Mouse (Mus musculus) ES-E14 (cell line): ENCODE results near the gene Mrpl18. TPM values are rescaled to one million over a fixed set of nuclear protein-coding genes. Genes with fewer than 3 reads are reported as not detected.

ENCODE experiments used
- DNase-seq: peaks from one replicate; pipeline ENCODE4 v3.0.0-alpha.2; 2013; ENCODE audit warnings: low read depth, low spot score
- H3K27ac ChIP-seq: 2 replicates; pipeline ENCODE4 v1.5.1; 2012; ENCODE audit warnings: low read depth, mild to moderate bottlenecking, low read length, moderate library complexity, mixed read lengths; ENCODE audit not compliant: poor library complexity, insufficient read depth, severe bottlenecking
- H3K36me3 ChIP-seq: 2 replicates; pipeline ENCODE4 v1.6.1; 2012; ENCODE audit warnings: mild to moderate bottlenecking, low read length, moderate library complexity, mixed read lengths; ENCODE audit not compliant: control insufficient read depth, poor library complexity, insufficient read depth, severe bottlenecking
- H3K4me1 ChIP-seq, 2 experiments: fragments of 150-350 bp in 1 of 2; sonication (generic) in 1 of 2; 2 replicates each; pipeline ENCODE4 v1.6.1; 2012; ENCODE audit warnings: low read length in 2 of 2, mild to moderate bottlenecking in 1 of 2, mixed read lengths in 1 of 2; ENCODE audit not compliant: control insufficient read depth in 2 of 2, insufficient read depth in 2 of 2, poor library complexity in 1 of 2
- H3K4me3 ChIP-seq, 2 experiments: fragments of 150-350 bp in 1 of 2; sonication (generic) in 1 of 2; 2 replicates each; pipeline ENCODE4 v1.5.1; 2012; ENCODE audit warnings: low read length in 2 of 2, low read depth in 1 of 2, mild to moderate bottlenecking in 1 of 2, mixed read lengths in 1 of 2; ENCODE audit not compliant: insufficient read depth in 1 of 2, poor library complexity in 1 of 2, severe bottlenecking in 1 of 2
- H3K9ac ChIP-seq: 2 replicates; pipeline ENCODE4 v1.6.1; 2012; ENCODE audit warnings: low read depth, mild to moderate bottlenecking, low read length, mixed read lengths; ENCODE audit not compliant: poor library complexity, insufficient read depth, severe bottlenecking
- H3K9me3 ChIP-seq: fragments of 150-350 bp; sonication (generic); 2 replicates; pipeline ENCODE4 v1.6.1; 2012; ENCODE audit warnings: low read depth, mild to moderate bottlenecking, low read length; ENCODE audit not compliant: control insufficient read depth, insufficient read depth
- CHD2 ChIP-seq: IDR thresholded peaks from 2 replicates; pipeline ENCODE4 v1.6.1; 2014; ENCODE audit warnings: mild to moderate bottlenecking, low read depth, low read length, inconsistent platforms
- HCFC1 ChIP-seq: IDR thresholded peaks from 2 replicates; pipeline ENCODE4 v1.6.1; 2012; ENCODE audit warnings: low read length, inconsistent platforms, borderline replicate concordance; ENCODE audit not compliant: insufficient read depth
- MAFK ChIP-seq: IDR thresholded peaks from 2 replicates; pipeline ENCODE4 v1.6.1; 2014; ENCODE audit warnings: mild to moderate bottlenecking, low read depth, low read length, inconsistent platforms; ENCODE audit not compliant: insufficient read depth
- ZC3H11A ChIP-seq: IDR thresholded peaks from 2 replicates; pipeline ENCODE4 v1.6.1; 2012; ENCODE audit warnings: low read depth, mild to moderate bottlenecking, inconsistent platforms, low read length, borderline replicate concordance
- ZNF384 ChIP-seq: IDR thresholded peaks from 2 replicates; pipeline ENCODE4 v1.6.1; 2012; ENCODE audit warnings: low read depth, low read length, inconsistent platforms
- in situ Hi-C, 2 experiments: fragments of 600-800 bp; cut with MboI; formaldehyde crosslinking; loops; one replicate each; pipeline ENCODE4 v1.15.1; 2025; ENCODE audit warnings: low sequenced_read_pairs in 2 of 2, inconsistent platforms in 1 of 2; ENCODE audit not compliant: unreplicated experiment in 2 of 2
- total RNA-seq: library from RNA; depleted of rRNA; stranded (reverse); fragments of 300-350 nt; gene quantifications from 2 replicates; pipeline ENCODE4 v1.2.3, GENCODE M21; 2012

The Mrpl18 gene
- total RNA-seq, 1 experiment, result 147 TPM

DNA sequence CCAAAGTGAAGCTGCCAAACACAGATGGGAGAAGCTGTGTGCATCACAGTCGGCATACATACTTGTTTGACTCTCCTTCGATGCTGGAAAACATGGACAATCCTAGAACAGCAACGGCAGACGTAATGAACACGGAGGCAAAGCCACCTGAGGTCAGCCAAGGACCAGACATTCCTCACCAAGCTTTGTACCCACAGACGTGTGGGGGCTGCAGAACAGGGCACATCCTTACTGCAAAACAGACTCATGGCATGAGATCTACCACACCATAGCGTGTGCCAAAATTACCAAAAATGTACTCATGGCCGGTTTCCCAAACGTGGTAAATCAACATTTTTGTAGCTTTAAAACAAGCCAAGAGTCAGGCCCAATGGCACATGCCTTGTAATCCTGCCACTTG is 9.7 kb downstream of the Mrpl18 start:
- Histone ChIP-seq H3K9ac (no peak overlapping the region), H3K4me1 (no peaks in the 10 kb centered on the region), H3K4me3 (no peak overlapping the region), H3K36me3 (peaks cover 35% of the 10 kb centered on the region), H3K27ac (no peak overlapping the region), H3K9me3 (no peaks in the 10 kb centered on the region)
- no peak for TF ChIP-seq CHD2
- no peak for TF ChIP-seq MAFK
- no peak for TF ChIP-seq ZC3H11A
- no peak for TF ChIP-seq ZNF384
- no peak for TF ChIP-seq HCFC1
- DNase-seq, result no peak
- in situ Hi-C loops, result no loop called here

DNA sequence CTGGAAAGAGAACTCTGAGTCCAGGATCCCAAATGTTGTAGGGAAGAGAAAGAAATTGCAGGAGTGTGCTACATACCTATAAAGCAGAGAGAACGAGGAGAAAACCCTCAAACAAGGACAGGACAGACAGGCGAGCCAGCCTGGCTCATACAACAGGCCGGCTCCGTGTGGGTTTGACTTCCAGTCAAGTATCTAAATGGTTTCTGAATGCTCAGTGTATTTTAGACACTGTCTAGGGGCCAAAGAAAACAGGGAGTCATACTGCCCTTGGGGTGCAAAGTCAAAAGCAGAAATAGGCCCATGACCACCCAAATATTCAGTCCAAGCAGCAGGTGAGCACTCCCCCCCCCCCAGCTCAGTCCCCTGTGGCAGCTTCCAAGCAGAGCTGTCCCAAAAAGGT is 10.3 kb downstream of the Mrpl18 start:
- TF ChIP-seq ZNF384, result no peak
- TF ChIP-seq CHD2, result no peak
- no peak for TF ChIP-seq ZC3H11A
- TF ChIP-seq MAFK, result no peak
- no peak for TF ChIP-seq HCFC1
- Histone ChIP-seq H3K9me3 (no peaks in the 10 kb centered on the region), H3K27ac (no peak overlapping the region), H3K36me3 (peaks cover 36% of the 10 kb centered on the region), H3K4me1 (0 out of 4 replicates have a peak, but pooled peaks cover 0 to 2% of the 10 kb centered on the region in 2 experiments), H3K4me3 (no peak overlapping the region), H3K9ac (no peak overlapping the region)
- DNase-seq, result no peak
- in situ Hi-C loops, result no loop called here

DNA sequence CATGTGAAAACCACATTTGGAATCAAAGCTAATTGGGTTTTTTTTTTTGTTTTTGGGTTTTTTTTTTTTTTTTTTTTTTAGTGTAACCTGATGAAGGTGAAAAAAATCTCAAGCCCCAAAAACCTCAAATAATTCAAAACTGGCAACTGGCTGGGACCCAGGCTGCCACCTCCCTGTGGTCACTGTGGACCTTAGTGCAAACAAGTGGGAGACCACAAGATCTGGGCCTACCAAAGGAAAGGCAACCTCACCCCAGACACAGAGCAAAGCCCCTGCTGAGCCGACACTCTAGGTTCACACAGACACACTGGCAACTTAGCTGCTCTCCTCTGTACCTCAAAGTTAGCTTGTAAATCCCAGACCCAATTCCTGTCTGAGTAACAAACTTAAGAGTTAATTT is 11.8 kb downstream of the Mrpl18 start:
- no peak for TF ChIP-seq ZC3H11A
- TF ChIP-seq MAFK, result no peak
- no peak for TF ChIP-seq HCFC1
- Histone ChIP-seq H3K4me3 (no peak overlapping the region), H3K27ac (no peak overlapping the region), H3K36me3 (peaks cover 42% of the 10 kb centered on the region), H3K4me1 (0 out of 4 replicates have a peak, but pooled peaks cover 0 to 2% of the 10 kb centered on the region in 2 experiments), H3K9ac (no peak overlapping the region), H3K9me3 (no peaks in the 10 kb centered on the region)
- no peak for DNase-seq
- in situ Hi-C loops, result no loop called here

DNA sequence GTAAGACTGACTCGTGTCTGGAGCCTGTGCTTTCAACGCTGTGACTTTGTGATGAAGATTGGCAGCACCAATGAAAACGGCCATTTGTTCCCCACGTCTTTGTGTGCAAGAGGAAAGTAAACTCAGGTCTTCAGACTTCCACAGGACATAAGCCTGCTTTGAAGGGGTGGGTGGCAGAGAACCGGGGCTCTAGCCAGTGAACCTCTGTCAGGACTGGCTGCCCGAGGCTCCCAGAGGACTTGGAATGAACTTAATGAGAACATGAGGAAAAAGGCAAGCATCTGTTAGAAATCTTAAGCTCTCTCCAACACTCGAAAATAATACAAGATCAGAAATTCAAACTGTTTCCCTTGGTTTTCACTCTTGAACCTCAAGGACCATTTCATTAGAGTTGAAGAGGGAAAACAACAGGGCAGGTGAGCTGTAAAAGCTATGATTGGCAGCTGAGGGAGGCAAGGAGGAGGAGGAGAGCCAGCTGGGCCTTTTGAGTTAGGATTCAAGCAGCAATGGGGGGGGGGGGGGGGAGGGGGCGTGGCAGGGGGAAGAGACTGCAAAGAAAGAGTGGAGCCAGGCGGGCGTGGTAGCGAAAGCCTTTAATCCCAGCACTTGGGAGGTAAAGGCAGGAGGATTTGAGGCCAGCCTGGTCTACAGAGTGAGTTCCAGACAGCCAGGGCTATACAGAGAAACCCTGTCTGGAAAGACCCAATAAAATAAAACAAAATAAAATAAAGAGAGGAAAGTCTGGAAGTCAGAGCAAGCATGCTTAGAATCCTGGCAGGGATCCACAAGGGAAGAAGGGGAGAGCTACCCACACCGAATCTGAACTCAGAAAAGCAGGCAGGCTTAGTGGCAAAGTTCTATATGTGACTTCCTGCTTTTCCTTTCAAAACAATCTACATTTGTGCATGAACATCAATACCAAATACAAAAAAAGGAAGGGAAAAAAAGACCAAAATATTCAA is 12.5 kb downstream of the Mrpl18 start:
- Histone ChIP-seq H3K36me3 (peaks cover 44% of the 10 kb centered on the region), H3K9me3 (no peaks in the 10 kb centered on the region), H3K9ac (no peak overlapping the region), H3K4me1 (0 out of 4 replicates have a peak, but pooled peaks cover 0 to 2% of the 10 kb centered on the region in 2 experiments), H3K27ac (no peak overlapping the region), H3K4me3 (no peak overlapping the region)
- TF ChIP-seq HCFC1 (no peak), ZC3H11A (no peak), MAFK (no peak), ZNF384 (no peak), CHD2 (no peak)
- in situ Hi-C loops, result no loop called here
- DNase-seq, result no peak
